Mouse (Mus musculus) gastrocnemius, adult 18-20 months (tissue): ENCODE results near the gene Abhd14a. TPM values are rescaled to one million over a fixed set of nuclear protein-coding genes. Genes with fewer than 3 reads are reported as not detected.

Experiments used
- total RNA-seq, 2 experiments: library from RNA; stranded (reverse); gene quantifications; 2 replicates each; pipeline ENCODE4 v1.2.3; 2021

Abhd14a gene
- total RNA-seq, 2 experiments from 2014 or later = 16.9 to 17.0 TPM

Other genes with a start within 250 kb of the Abhd14a start
- 1 to 10 TPM; 2.7 to 3.7 TPM for gene Ppm1m, start 247.9 kb downstream of the Abhd14a start, total RNA-seq
- gene Twf2, start 244.6 kb downstream of the Abhd14a start, total RNA-seq = 100 to 1,000 TPM; 204 to 208 TPM
- gene Tlr9, start 225.1 kb downstream of the Abhd14a start, total RNA-seq = under 1 TPM in 1 of 2 experiments, not detected in 1; 0.11 TPM
- gene Alas1, start 199.0 kb downstream of the Abhd14a start, total RNA-seq = 100 to 1,000 TPM; 206 to 228 TPM
- gene Poc1a, start 166.6 kb downstream of the Abhd14a start, total RNA-seq = 1 to 10 TPM; 1.8 to 1.9 TPM
- gene Dusp7, start 79.0 kb downstream of the Abhd14a start, total RNA-seq = 10 to 100 TPM; 15.3 to 27.6 TPM
- 100 to 1,000 TPM; 280 to 298 TPM for gene Rpl29, start 18.2 kb downstream of the Abhd14a start, total RNA-seq
- gene Acy1, start 9.4 kb downstream of the Abhd14a start, total RNA-seq = 10 to 100 TPM; 10.0 to 13.0 TPM
- gene Abhd14b, start 219 bp downstream of the Abhd14a start, total RNA-seq = 1 to 10 TPM; 4.0 to 4.1 TPM
- 10 to 100 TPM; 54.7 to 69.6 TPM for gene Pcbp4, start 5.6 kb upstream of the Abhd14a start, total RNA-seq
- under 1 TPM; 0.14 to 0.21 TPM for gene Gpr62, start 18.3 kb upstream of the Abhd14a start, total RNA-seq
- gene Rrp9, start 28.3 kb upstream of the Abhd14a start, total RNA-seq = 10 to 100 TPM; 19.8 to 21.7 TPM
- 10 to 100 TPM; 68.1 to 69.4 TPM for gene Parp3, start 29.3 kb upstream of the Abhd14a start, total RNA-seq
- not detected for gene Iqcf1, start 52.3 kb upstream of the Abhd14a start, total RNA-seq
- gene Iqcf5, start 66.9 kb upstream of the Abhd14a start, total RNA-seq = not detected
- not detected for gene Iqcf3, start 114.0 kb upstream of the Abhd14a start, total RNA-seq
- not detected for gene Iqcf4, start 123.3 kb upstream of the Abhd14a start, total RNA-seq
- not detected for gene Iqcf6, start 178.9 kb upstream of the Abhd14a start, total RNA-seq
- gene Grm2, start 208.4 kb upstream of the Abhd14a start, total RNA-seq = not detected
- 10 to 100 TPM; 29.8 to 30.6 TPM for gene Tex264, start 238.2 kb upstream of the Abhd14a start, total RNA-seq